Mouse (Mus musculus) G1E-ER4 (cell line): ENCODE results near the gene Klkb1. TPM values are rescaled to one million over a fixed set of nuclear protein-coding genes. Genes with fewer than 3 reads are reported as not detected.

Experiments used
- GATA1 ChIP-seq: IDR thresholded peaks from one replicate; pipeline ENCODE4 v1.8.0; 2012; ENCODE audit warnings: low read length, inconsistent platforms
- polyA plus RNA-seq: library from polyadenylated mRNA; stranded (reverse); fragments of >175 nt; gene quantifications from 2 replicates; pipeline ENCODE4 v1.2.3, GENCODE M21; 2012

Klkb1 gene
- not detected in 2 replicates for polyA plus RNA-seq

DNA sequence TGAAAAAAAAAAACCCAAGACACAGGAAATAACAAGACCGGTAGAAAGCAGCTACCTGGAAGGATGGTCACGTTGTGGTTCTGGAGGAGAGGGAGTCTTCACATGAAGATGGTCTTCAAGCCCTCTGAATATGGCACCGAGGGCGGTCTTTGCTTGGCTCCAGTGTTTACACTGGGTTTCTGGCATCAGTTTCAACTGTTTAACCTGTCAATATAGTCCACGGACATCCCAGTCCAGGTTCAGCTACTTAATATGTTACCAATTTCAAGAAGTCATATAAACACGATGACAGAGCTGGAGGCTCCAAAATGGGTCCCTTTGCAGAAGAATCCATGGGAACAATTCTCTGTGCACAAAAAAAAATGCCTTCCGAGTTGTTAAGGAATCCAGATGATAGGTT lies at the start of gene Klkb1:
Gene Klkb1, minus strand, starts transcription at position 173 of the 400 bp plus-strand sequence.
- TF ChIP-seq GATA1 = no peak

DNA sequence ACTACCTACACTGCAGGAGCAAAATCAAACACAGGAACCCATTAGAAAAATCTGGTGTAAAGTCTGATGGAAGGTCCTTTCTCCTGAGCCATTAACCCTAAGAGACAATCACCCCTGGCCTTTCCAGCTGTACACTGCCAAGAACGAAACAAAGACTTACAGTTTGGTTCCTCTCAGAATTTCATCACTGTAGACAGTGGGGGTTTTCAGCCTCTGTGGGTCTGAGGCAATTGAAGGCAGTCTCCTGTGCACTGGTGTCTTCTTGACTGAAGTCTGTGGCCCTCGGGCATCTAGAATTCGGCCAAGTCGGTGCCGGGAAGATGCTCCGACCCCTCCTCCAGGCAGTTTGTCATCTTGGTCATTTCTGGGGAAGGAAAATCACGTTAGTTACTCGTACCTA lies 49.6 kb upstream of the Klkb1 start:
- no peak for TF ChIP-seq GATA1

DNA sequence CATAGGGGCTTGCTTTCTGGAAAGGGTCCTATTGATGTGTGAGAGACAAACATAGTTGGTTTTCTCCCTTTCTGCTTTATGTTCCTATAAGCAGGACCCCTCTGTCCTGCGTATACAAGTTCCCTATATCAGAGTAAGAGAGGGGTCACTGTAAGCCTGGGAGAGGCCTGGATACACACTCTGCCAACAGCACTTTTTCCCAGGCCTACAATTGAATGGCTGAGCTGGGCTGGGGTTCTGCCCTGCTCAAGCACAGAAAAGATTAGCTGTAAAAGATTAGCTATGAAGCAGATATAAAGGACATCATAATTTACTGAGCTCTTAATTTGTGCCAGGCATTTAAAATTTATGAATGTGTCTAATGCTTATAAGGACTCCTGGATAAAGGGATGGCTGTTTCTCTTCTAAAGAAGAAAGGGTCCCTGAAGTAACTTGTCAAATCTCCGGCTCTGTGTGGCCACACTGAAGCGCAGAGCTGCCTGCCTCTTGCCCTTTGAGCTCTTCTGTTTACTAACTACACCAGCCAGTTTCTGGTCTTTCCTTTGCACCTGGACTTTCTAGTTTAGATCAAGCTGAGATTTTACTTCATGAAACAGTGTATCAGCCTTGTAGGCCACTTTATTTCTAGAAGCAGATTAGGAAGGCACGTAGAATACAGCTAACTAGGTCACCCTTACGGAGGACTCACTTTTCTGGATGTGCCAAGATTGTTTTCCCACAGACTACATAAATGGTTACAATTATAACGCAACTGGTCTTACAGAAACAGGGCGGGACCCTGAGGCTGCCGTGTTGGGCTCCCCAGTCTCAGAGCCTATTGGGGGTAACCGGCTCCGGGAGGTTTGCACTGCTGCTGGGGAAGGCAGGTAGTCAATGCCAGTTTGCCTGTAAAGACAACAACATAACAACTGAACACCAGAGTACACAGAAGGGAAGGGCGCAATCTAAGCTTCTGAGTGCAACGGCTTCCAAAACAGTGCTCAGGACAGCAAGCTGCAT lies 47.3 kb upstream of the Klkb1 start:
- no peak for TF ChIP-seq GATA1

DNA sequence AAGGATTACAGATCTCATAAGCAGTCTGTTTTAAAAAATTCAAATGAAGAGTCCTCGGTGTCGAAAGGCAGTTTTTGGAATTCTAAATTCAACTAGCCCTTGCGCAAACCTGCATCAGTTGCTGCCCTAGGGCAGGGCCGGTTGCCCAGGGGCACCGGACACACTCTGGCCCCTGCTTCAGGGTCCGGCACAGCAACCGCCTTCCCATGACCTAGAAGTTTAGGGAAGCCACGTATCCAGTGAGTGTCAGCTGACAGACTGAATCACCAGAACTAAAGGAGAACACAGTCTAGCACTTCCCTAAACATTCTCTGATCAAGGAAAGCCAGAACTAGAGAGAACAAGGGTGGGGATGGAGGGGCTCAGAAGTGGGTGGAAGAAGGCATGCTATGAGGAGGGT lies 38.8 kb upstream of the Klkb1 start:
- TF ChIP-seq GATA1 = no peak

DNA sequence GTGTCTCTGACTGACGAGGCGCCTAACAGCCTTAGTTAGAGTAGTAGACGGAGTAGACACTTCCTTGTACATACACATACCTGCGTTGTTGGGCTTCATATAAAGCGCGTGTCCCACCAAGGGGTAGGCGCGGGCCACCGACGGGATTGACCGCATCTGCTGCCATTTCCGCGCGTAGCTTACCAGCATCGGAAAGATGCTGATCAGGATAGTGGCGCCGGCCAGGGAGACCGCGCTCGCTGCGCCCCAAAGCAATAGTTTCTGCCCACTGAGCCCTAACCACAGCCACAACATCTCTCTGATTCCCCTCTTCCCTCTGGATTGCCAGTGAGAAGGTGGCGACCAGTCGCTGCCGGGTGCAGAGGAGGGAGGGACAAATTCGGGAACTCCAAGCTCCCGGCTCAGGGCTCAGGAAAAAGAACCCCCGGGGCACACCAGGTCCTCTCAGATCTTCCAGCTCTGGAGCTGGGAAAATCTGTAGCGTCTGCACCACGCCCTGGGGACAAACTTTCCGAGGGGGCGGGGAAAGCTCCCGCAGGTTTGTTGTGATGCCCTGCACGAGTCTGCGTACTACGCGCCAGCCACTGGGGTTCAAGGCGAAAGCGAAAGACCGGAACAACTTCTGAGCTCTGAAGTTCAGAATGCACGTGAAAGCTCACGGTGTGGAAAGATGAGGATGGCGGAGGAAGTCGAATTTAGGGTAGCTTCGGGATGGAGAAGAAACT lies 38.2 kb upstream of the Klkb1 start, which contains the start of gene Cyp4v3:
Gene Cyp4v3, minus strand, starts transcription at position 532 of the 725 bp plus-strand sequence.
- no peak for TF ChIP-seq GATA1

DNA sequence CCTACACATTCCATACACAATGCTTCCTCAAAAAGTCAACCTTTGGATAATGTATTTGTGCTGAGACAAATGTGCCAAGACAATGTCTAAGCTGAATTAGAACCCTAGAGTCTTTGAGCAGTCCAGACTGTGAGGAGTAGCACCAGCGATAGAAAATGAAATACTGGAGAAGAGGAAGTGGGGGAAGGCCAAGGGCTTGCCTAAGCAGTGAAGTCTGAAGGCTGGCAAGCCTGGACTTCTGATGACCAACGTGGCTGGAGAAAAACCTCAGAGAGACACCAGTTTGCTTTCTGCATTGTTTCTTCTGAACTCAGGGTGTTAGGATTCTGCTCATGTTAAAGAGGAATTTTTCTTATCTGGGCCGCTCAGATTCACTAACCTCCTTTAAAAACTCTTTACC lies 36.2 kb upstream of the Klkb1 start:
- TF ChIP-seq GATA1 = no peak

DNA sequence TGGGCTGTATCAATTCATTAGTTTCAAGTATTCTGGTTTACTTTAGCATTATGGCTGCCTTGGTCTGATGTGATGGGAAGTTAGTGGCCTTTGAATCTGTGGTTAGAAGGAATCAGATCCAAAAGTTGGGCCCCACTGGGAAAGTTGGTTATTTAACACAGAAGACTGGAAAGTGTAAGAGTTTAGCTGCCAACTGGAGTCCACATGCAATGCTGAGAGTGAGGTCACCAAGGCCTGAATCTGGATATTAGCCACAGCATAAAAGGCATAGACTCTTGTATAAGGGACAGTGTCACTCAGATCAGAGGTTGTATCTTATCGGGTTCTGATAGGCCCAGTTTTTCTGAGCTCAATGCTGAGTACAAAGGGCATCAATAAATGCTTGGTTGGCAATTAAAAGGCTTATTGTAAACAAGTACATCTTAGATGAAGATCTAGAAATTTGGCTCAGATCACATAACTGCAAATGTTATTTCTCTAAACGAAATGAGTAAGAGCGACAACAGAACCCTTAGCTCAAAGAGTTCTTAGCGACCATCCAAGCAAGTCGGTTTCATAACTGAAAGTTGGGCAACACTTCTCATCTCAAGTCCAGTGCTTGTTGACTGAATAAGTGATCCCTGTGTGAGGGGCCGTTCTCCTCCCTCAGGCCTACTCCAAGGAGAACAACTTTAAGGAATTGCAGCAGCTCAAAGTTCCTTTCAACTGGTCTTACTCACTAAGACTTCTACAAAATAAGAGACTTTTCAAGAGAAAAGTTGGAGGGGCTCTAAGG lies 34.7 kb upstream of the Klkb1 start:
- no peak for TF ChIP-seq GATA1

DNA sequence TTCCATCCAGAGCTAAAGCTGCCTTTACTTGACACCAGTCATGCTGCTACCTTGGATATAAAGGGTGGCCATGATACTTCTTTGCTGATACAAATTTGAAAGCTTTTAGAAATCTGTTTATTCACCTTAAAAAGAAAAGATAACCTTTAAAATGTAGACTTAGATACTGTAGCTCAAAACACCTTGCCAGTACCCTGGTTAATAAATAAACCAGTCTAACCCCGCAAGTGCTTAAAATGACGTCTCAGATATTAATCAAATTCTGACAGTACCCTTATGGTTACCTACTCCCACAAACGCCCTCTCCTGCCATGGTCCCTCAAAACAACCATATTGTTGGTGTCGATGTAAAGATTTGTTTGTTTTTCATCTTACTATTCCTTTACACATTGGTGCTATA lies 29.5 kb upstream of the Klkb1 start:
- no peak for TF ChIP-seq GATA1

DNA sequence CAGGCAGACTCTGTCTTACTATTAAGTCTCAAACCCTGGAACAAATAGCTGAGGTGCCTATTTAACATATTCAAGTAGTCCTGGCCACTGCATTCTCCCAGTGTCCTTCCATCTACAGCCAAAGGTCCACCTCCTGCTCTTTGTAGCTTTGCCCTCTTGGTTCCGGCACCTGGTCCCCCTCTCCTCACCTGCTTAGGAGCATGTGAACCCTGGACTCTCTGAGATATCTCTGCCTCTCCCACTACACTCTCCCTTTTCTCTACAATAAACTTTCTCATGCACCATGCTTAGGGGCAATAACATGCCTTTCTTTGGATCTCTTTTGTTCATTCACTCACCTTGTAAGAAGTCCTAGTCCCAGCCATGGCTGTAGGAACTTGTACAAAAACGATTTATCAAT lies 26.7 kb upstream of the Klkb1 start:
- TF ChIP-seq GATA1 = no peak

DNA sequence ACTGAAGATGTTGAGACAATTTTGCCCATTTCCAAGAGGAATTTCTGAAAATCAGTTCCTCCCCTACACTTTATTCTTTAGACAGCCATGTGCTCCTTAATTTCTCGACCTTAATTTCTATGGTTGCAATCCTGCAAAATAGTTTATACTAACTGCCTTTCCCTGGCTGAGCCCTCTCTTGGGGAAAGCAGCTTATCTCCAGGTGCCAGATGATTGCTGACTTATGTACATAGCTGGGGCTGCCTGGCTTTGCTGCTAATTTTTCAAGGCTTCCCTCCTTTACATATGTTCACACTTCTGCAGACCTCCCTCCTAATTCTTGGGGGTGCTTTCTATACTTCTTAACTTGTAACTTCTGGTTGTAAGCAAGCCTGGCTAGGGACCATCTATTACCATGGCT lies 26.3 kb upstream of the Klkb1 start:
- TF ChIP-seq GATA1 = no peak

DNA sequence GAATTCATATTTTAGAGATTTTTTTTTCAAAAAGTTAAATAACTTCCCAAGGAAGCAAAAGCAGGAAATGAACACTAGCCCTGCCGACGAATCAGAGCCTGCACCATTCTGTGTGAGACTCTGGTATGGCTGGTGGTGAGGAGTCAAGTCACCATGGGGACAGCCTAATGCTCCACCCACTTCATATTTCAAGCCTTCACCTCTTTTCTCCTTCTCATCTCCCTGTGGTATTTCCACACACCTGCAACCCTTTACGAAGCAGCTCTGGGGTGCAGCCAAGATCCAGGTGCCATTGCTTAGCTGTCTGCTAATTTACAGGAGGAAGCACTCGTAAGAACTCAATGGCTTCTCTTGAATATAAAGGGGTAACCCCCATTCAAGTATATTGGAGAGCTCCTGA lies 16.3 kb upstream of the Klkb1 start:
- TF ChIP-seq GATA1 = no peak

DNA sequence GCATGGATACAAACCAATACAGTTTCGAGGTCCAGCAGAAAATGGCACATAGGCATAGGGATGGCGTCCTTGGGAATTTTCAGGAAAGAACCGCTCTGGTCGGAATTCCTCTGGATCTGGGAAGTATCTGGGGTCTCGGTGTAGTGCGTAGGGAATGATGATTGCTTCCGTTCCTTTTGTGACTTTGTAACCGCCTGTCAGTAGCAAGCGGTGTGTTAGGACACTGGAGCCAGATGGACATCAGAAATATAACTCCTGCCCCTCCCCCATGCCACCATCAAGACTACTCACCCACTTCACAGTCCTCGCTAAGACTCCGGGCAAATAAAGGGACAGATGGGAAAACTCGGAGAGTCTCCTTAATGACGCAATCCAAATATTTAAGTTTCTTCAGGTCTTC lies 13.7 kb upstream of the Klkb1 start, which contains the start of gene Gm45753:
Gene Gm45753, minus strand, starts transcription at position 101 of the 400 bp plus-strand sequence.
- no peak for TF ChIP-seq GATA1

DNA sequence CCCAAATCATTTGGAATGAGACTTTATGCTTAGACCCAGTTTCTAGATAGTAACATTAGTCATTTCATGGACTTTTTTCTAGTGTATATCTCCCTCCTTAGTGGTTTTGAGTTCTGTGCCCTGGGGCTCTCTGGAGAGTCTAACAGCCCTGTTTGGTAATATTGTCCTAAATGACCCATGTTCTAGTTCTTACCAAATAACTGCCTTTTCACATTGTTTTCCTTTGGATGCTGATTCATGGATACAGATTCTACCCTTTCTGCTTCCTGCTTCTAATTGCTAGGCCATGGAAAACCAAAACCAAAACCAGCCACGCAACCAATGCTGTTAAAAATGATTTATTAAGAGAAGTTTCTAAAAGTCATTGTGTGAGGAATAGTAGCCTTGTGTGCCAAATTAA lies 10.8 kb upstream of the Klkb1 start:
- TF ChIP-seq GATA1 = no peak

DNA sequence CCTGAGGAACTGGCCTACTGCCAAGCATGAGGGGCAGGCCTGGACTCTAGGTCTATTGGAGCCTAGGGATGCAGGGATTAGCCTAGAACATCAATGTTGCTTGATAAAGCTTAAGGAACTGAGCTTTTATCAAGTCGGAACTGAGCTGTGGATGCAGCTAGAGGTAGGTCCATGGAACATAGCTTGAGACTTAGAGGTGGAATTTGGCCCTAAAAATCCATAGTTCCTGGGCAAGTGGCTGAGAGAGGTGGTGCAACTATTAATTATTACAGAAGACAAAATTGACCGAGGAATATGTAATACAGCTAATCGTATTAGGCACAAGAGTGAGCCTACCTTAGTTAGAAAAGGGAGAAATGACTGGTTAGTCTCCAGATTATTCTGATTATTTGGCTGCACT lies 9.7 kb upstream of the Klkb1 start:
- TF ChIP-seq GATA1 = no peak

DNA sequence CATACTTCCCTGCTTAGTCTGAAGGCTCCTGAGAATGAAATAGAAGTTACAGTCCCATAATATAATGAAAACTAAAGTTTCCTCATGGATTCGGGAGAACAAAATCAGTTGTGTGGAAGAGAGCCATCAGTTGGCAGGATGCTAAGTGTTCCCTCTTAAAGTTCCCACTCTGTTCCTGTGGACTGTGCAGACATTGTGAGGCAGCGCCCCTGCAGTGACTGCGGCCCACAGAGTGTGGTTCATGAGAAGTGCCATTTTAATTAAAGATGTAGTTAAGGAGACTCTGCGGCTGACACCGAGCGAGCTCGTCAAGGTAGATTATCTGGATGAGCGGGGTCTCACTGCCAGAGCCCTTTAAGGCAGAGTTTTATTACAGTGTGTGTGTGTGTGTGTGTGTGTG lies 7.7 kb upstream of the Klkb1 start:
- no peak for TF ChIP-seq GATA1

DNA sequence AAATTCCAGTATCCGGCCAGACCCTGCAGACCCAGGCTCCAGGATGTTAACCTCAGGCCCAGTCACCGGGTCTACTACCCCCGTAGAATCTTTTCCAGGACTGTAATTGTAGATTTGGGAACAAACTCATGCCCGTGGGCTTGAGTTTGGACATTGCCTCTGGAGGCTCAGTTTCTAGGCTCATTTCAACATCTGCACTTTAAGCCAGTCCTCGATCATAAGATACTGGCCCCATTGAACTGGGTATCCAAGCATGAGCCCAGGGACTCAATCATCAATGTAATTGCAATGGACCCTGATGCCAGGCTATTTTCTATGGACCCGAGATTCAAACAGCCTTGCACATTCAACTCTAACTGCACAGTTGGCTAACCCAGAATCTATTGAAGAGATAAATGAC lies 617 bp upstream of the Klkb1 start:
- TF ChIP-seq GATA1 = no peak
